Mouse (Mus musculus): ENCODE results near the gene Zswim5.
A peak's percentile ranks its signal among the peaks of the same experiment; 100 is the strongest.
"Not testable (repeated sequence)": the region's sequence is repeated elsewhere in the genome, so short reads cannot be mapped to it uniquely, and the experiment has no call there.

Gene Zswim5

GRCm38 (mm10) chr4:116876995-116877728 is at the start of gene Zswim5:
TSS of gene Zswim5 (plus strand) at chr4:116877376.
- DNase-seq = peak; percentile 7 to 43

GRCm38 (mm10) chr4:116827819-116828218 is 49.4 kb upstream of the Zswim5 start:
- no peak for DNase-seq

- no peak for DNase-seq
Observed at GRCm38 (mm10) chr4:116829364-116830069, 47.7 kb upstream of the Zswim5 start.

GRCm38 (mm10) chr4:116830070-116830368 is 47.2 kb upstream of the Zswim5 start:
- DNase-seq = no peak

GRCm38 (mm10) chr4:116838999-116839398 is 38.2 kb upstream of the Zswim5 start:
- DNase-seq = no peak

- DNase-seq = not testable (repeated sequence)
Observed at GRCm38 (mm10) chr4:116840096-116840495, 37.1 kb upstream of the Zswim5 start.

GRCm38 (mm10) chr4:116840841-116841240 is 36.3 kb upstream of the Zswim5 start:
- DNase-seq = no peak

- no peak for DNase-seq
Observed at GRCm38 (mm10) chr4:116844324-116844723, 32.9 kb upstream of the Zswim5 start.

- no peak for DNase-seq
Observed at GRCm38 (mm10) chr4:116849901-116850300, 27.3 kb upstream of the Zswim5 start.

- no peak for DNase-seq
Observed at GRCm38 (mm10) chr4:116854286-116854685, 22.9 kb upstream of the Zswim5 start.

- DNase-seq = no peak
Observed at GRCm38 (mm10) chr4:116857203-116857602, 20.0 kb upstream of the Zswim5 start.

- no peak for DNase-seq
Observed at GRCm38 (mm10) chr4:116859711-116860110, 17.5 kb upstream of the Zswim5 start.

GRCm38 (mm10) chr4:116862023-116862422 is 15.2 kb upstream of the Zswim5 start:
- no peak for DNase-seq

GRCm38 (mm10) chr4:116869898-116870297 is 7.3 kb upstream of the Zswim5 start:
- no peak for DNase-seq

- no peak for DNase-seq
Observed at GRCm38 (mm10) chr4:116874595-116874994, 2.6 kb upstream of the Zswim5 start.

- peak in 1 of 2 experiments; percentile 10 for DNase-seq
Observed at GRCm38 (mm10) chr4:116876630-116876994, 564 bp upstream of the Zswim5 start.

- peak in 1 of 2 experiments; percentile 20 for DNase-seq
Observed at GRCm38 (mm10) chr4:116877729-116878321, 649 bp downstream of the Zswim5 start.

- no peak for DNase-seq
Observed at GRCm38 (mm10) chr4:116878491-116878890, 1.3 kb downstream of the Zswim5 start.

- DNase-seq = no peak
Observed at GRCm38 (mm10) chr4:116882679-116883078, 5.5 kb downstream of the Zswim5 start.

- DNase-seq = no peak
Observed at GRCm38 (mm10) chr4:116894200-116895080, 17.3 kb downstream of the Zswim5 start.

- DNase-seq = no peak
Observed at GRCm38 (mm10) chr4:116910489-116911181, 33.5 kb downstream of the Zswim5 start.

GRCm38 (mm10) chr4:116911202-116911601 is 34.0 kb downstream of the Zswim5 start:
- DNase-seq = no peak

Measured in spleen, adult 18-20 months (tissue).